Mouse (Mus musculus) neural tube, embryonic 15.5 days (tissue): ENCODE data around the gene Acer3. TPM values are rescaled to one million over a fixed set of nuclear protein-coding genes. Genes with fewer than 3 reads are reported as not detected.
"Not testable (repeated sequence)": the region's sequence is repeated elsewhere in the genome, so short reads cannot be mapped to it uniquely, and the experiment has no call there.

Source experiments
- ATAC-seq: fragments of 200-750 bp; cut with Nextera tagmentation; 2 replicates; pipeline ENCODE4 v1.8.0; 2017; ENCODE audit warnings: mild to moderate bottlenecking, moderate TSS enrichment, moderate library complexity; ENCODE audit not compliant: low FRiP score
- H3K27ac ChIP-seq: fragments of 300-500 bp; sonication (generic); replicated peaks from 2 replicates; pipeline ENCODE4 v1.5.1; 2015; ENCODE audit warnings: mild to moderate bottlenecking, inconsistent platforms
- H3K27me3 ChIP-seq: fragments of 300-500 bp; sonication (generic); replicated peaks from 2 replicates; pipeline ENCODE4 v1.6.1; 2015; ENCODE audit warnings: inconsistent platforms
- H3K36me3 ChIP-seq: fragments of 300-500 bp; sonication (generic); 2 replicates; pipeline ENCODE4 v1.6.1; 2015; ENCODE audit warnings: inconsistent platforms
- H3K4me1 ChIP-seq: fragments of 300-500 bp; sonication (generic); 2 replicates; pipeline ENCODE4 v1.6.1; 2015; ENCODE audit warnings: inconsistent platforms
- H3K4me2 ChIP-seq: fragments of 300-500 bp; sonication (generic); 2 replicates; pipeline ENCODE4 v1.6.1; 2015; ENCODE audit warnings: inconsistent platforms, mild to moderate bottlenecking, moderate library complexity
- H3K4me3 ChIP-seq: fragments of 300-500 bp; sonication (generic); replicated peaks from 2 replicates; pipeline ENCODE4 v1.5.1; 2015; ENCODE audit warnings: mild to moderate bottlenecking, inconsistent platforms
- H3K9ac ChIP-seq: fragments of 300-500 bp; sonication (generic); replicated peaks from 2 replicates; pipeline ENCODE4 v1.6.1; 2015; ENCODE audit warnings: mild to moderate bottlenecking, inconsistent platforms
- H3K9me3 ChIP-seq: fragments of 300-500 bp; sonication (generic); replicated peaks from 2 replicates; pipeline ENCODE4 v1.6.1; 2016; ENCODE audit warnings: inconsistent platforms
- WGBS: fragments of 180-500 bp; shearing (Covaris S2); methylation state at CpG from one replicate; pipeline ENCODE4 v1.1.7; 2015; ENCODE audit warnings: mixed read lengths; 5-methylcytosine and 5-hydroxymethylcytosine counted together
- polyA plus RNA-seq: library from polyadenylated mRNA; unstranded; fragments of >200 nt; fragmentation: Nextera tagmentation; extraction: Ambion mirVana; gene quantifications from 2 replicates; pipeline ENCODE4 v1.2.1, GENCODE M21; 2015

Gene Acer3
- polyA plus RNA-seq, 1 experiment from 2014 or later, result 28.4 TPM

DNA sequence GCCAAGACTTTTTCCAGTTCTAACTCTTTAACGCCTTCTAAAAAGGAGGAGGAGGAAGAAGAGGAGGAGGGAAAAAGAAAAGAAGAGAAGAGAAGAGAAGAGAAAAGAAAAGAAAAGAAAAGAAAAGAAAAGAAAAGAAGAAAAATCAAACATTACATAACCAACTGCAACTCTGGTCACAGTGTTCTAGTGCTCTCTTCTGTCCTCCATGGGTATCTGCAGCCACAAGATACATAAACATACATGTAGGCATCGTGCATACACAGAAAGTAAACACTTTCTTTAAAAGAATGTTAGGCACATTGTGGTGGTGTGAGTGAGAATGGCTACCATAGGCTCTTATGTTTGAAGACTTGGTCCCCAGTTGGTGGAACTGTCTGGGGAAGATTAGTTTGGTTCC lies 5.9 kb downstream of the Acer3 start:
- H3K9me3 ChIP-seq, result no peaks in the 10 kb centered on the region
- no peaks in the 10 kb centered on the region for H3K4me1 ChIP-seq
- no peaks in the 10 kb centered on the region for H3K27me3 ChIP-seq
- no peak overlapping the region for H3K4me3 ChIP-seq
- H3K4me2 ChIP-seq, result no peak overlapping the region
- WGBS, result 83% methylated on average over 2 of the region's 2 CpGs
- no peaks in the 10 kb centered on the region for H3K36me3 ChIP-seq
- H3K9ac ChIP-seq, result no peak overlapping the region
- no peak overlapping the region for H3K27ac ChIP-seq
- no peak for ATAC-seq

- Histone ChIP-seq H3K4me2 (no peak overlapping the region), H3K36me3 (no peaks in the 10 kb centered on the region), H3K27ac (no peak overlapping the region), H3K4me1 (peaks cover 17% of the 10 kb centered on the region), H3K4me3 (no peak overlapping the region), H3K27me3 (no peaks in the 10 kb centered on the region), H3K9ac (no peak overlapping the region), H3K9me3 (no peaks in the 10 kb centered on the region)
- ATAC-seq, result no peak
- WGBS, result 72% methylated on average over 4 of the region's 4 CpGs
Observed at GRCm38 (mm10) chr7:98312185-98312920, 8.7 kb downstream of the Acer3 start.

- Histone ChIP-seq H3K27ac (no peak overlapping the region), H3K9ac (no peak overlapping the region), H3K4me1 (peaks cover 20% of the 10 kb centered on the region), H3K27me3 (no peaks in the 10 kb centered on the region), H3K4me2 (no peak overlapping the region), H3K36me3 (no peaks in the 10 kb centered on the region), H3K9me3 (no peaks in the 10 kb centered on the region), H3K4me3 (no peak overlapping the region)
- no peak for ATAC-seq
- 58% methylated on average over 6 of the region's 6 CpGs for WGBS
Observed at GRCm38 (mm10) chr7:98310266-98310665, 10.7 kb downstream of the Acer3 start.

DNA sequence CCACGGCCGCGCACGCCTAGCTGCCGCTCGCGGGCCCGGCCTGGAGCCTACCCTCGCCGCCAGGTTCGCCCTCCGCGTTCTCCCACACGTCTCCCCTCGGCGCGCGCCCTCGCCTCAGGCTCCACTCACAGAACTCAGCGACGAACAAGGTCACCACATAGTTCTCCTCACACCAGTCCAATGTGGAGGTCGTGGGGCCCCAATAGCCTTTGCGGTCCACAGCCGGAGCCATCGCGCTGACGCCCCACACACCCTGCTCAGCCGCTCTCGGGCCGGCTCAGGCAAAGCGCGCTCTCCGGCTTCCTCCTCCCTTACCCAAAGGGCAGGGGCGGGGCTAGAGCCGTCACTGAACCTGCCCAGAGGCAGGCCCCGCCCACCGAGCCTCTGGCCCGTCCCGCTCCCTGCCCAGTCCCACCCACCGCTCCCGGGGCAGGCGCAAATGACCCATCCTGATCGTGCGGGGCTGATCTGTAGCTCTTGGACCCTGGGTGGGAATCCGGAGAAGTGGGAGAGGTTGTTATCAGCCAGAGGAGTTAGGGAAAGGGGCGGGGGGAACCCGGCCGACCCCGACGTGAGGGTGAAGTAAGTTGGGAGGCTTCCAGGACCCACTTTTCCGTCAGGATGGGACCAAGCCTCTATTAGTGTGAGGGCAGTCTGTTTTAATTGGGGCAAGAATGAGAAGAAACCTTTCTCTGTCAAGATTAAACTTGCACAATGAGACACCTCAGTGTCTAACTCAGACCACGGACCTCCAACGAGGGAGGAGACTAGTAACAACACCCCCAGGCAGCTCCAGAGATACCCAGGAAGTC lies 11.6 kb downstream of the Acer3 start:
- Histone ChIP-seq H3K4me1 (peaks cover 20% of the 10 kb centered on the region), H3K9ac (peak overlapping the region; percentile 88), H3K36me3 (no peaks in the 10 kb centered on the region), H3K27me3 (no peaks in the 10 kb centered on the region), H3K4me2 (peak overlapping the region; percentile 81), H3K27ac (peak overlapping the region; percentile 82), H3K4me3 (peak overlapping the region; percentile 92), H3K9me3 (no peaks in the 10 kb centered on the region)
- peak; percentile 98 for ATAC-seq
- WGBS, result under 1% methylated on average over 53 of the region's 53 CpGs

DNA sequence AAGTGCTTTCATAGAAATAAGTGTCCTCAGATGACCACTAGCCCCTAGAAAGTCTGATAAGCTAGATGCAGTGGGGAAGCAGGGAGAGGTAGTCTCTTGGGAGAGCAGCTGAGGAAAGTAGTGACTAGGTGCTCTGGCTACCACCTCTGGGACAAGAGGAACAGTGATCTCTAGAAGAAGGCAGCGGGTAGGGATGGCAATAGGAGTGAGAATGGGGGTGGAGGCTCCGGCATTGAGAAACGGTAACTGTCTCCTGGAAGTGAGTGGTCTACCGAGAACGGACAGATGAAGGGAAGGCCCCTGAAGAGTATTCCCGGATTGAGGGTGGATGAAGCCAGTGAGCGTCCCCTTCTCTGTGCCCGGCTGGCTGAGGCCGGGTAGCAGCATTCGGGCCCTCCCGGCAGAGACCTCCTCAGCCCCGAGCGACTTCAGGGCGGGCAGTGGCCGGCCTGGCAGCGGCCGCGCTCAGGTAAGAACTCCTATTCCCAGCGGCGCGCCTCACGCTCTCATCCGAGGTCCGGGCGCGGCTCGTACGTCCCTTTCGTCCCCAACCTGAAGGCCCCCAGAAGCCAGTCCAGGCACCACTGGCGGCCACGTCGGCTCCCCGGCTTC lies 12.3 kb downstream of the Acer3 start:
- Histone ChIP-seq H3K4me3 (peak overlapping the region; percentile 92), H3K4me1 (peaks cover 20% of the 10 kb centered on the region), H3K36me3 (no peaks in the 10 kb centered on the region), H3K9ac (peak overlapping the region; percentile 88), H3K27me3 (no peaks in the 10 kb centered on the region), H3K9me3 (no peaks in the 10 kb centered on the region), H3K27ac (peak overlapping the region; percentile 82), H3K4me2 (peak overlapping the region; percentile 81)
- 0% methylated on average over 32 of the region's 33 CpGs for WGBS
- ATAC-seq, result peak; percentile 72

- ATAC-seq, result no peak
- Histone ChIP-seq H3K9ac (peak overlapping the region; percentile 88), H3K4me1 (peaks cover 20% of the 10 kb centered on the region), H3K27me3 (no peaks in the 10 kb centered on the region), H3K4me3 (peak overlapping the region; percentile 92), H3K9me3 (no peaks in the 10 kb centered on the region), H3K36me3 (no peaks in the 10 kb centered on the region), H3K4me2 (peak overlapping the region; percentile 81), H3K27ac (peak overlapping the region; percentile 82)
- 32% methylated on average over 9 of the region's 9 CpGs for WGBS
Observed at GRCm38 (mm10) chr7:98307921-98308606, 12.9 kb downstream of the Acer3 start.

DNA sequence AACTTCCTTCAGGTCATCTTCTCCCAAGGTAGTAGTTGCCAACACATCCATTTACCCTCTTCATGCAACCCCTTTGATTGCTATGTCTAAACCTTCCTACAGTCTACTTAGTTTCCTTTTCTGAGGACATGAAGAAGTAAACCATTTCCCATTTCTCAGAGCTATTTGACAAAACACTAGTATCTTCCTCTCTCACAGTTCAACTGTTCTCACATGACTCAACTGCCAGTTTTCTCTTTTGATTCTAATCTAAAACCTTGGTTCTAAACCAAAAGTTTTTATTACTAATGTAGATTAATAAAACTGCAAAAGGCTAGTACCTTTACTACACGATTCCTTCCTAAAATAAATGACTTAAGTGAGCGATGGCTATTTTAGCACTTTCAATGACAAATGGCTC lies 13.6 kb downstream of the Acer3 start:
- Histone ChIP-seq H3K27ac (no peak overlapping the region), H3K36me3 (no peaks in the 10 kb centered on the region), H3K4me2 (peak overlapping the region; percentile 81), H3K4me3 (no peak overlapping the region), H3K9me3 (no peaks in the 10 kb centered on the region), H3K4me1 (peaks cover 20% of the 10 kb centered on the region), H3K9ac (no peak overlapping the region), H3K27me3 (no peaks in the 10 kb centered on the region)
- ATAC-seq, result no peak
- WGBS, result 84% methylated on average over 2 of the region's 2 CpGs

GRCm38 (mm10) chr7:98292901-98293300 lies 28.1 kb downstream of the Acer3 start:
- H3K9ac ChIP-seq, result no peak overlapping the region
- WGBS, result 88% methylated on average over 1 of the region's 1 CpGs
- no peaks in the 10 kb centered on the region for H3K36me3 ChIP-seq
- no peak overlapping the region for H3K4me2 ChIP-seq
- H3K4me3 ChIP-seq, result no peak overlapping the region
- H3K9me3 ChIP-seq, result no peaks in the 10 kb centered on the region
- no peaks in the 10 kb centered on the region for H3K4me1 ChIP-seq
- no peaks in the 10 kb centered on the region for H3K27me3 ChIP-seq
- no peak overlapping the region for H3K27ac ChIP-seq
- no peak for ATAC-seq

DNA sequence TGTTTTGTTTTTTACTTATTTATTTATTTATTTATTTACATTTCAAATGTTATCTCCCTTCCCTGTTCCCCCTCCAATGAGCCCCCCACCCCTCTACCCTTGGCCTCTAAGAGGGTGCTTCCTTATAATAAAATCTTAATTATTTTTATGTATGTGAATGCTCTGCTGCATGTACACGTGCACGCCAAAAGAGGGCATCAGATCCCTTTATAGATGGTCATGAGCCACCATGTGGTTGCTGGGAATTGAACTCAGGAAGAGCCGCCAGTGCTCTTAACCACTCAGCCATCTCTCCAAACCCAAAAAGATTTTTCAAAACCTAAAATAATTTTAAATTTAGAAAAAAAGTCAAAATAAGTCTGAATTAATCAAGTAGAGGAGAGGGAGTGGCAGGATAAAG lies 31.4 kb downstream of the Acer3 start:
- 44% methylated on average over 3 of the region's 3 CpGs for WGBS
- Histone ChIP-seq H3K4me1 (no peaks in the 10 kb centered on the region), H3K9ac (no peak overlapping the region), H3K9me3 (no peaks in the 10 kb centered on the region), H3K36me3 (no peaks in the 10 kb centered on the region), H3K4me3 (no peak overlapping the region), H3K27me3 (no peaks in the 10 kb centered on the region), H3K27ac (no peak overlapping the region), H3K4me2 (no peak overlapping the region)
- no peak for ATAC-seq

GRCm38 (mm10) chr7:98276263-98276662 lies 44.7 kb downstream of the Acer3 start:
- no peak overlapping the region for H3K9ac ChIP-seq

DNA sequence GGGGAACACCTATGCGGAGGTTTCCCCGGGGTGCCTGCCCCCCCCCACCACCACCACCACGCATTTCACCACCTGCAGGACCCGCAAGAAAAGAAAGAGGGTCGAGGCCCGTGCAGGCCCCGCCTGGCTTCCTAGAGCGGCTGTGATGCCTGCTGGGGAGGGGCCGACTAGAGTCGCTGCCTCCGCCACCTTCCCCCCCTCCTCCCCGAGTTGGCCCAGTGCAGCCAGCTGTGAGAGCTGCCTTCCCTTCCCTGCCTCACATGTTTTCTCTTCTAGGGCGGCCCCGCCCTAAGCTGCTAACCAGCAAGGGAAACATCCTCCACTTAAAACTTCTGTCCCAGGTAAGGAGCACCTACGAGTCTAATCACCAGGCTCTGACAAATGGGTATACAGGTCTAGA lies 52.8 kb downstream of the Acer3 start:
- ATAC-seq, H3K36me3 ChIP-seq, H3K27ac ChIP-seq, H3K4me3 ChIP-seq, H3K4me1 ChIP-seq, H3K9me3 ChIP-seq, H3K27me3 ChIP-seq, H3K9ac ChIP-seq: not testable (repeated sequence)
- 45% methylated on average over 12 of the region's 15 CpGs for WGBS
- 0 out of 2 replicates have a peak overlapping the region, but pooled peaks have one; percentile 19 for H3K4me2 ChIP-seq

More at GRCm38 (mm10) chr7:98276263-98276662, 44.7 kb downstream of the Acer3 start:
- ATAC-seq, result no peak
- Histone ChIP-seq H3K27me3 (no peaks in the 10 kb centered on the region), H3K27ac (no peak overlapping the region), H3K36me3 (no peaks in the 10 kb centered on the region), H3K4me3 (no peak overlapping the region), H3K4me2 (no peak overlapping the region), H3K4me1 (no peaks in the 10 kb centered on the region), H3K9me3 (peaks cover 3% of the 10 kb centered on the region; the same call in 1 of the 2 replicates)
